Mouse (Mus musculus) layer of hippocampus, adult 9-11 months (tissue): ENCODE results near the gene Cdc6.
"Not testable (repeated sequence)": the region's sequence is repeated elsewhere in the genome, so short reads cannot be mapped to it uniquely, and the experiment has no call there.

Experiments used
- DNase-seq: peaks from one replicate; pipeline ENCODE4 v3.0.0; 2022

The Cdc6 gene

GRCm38 (mm10) chr11:98910415-98910814 lies 2.8 kb downstream of the Cdc6 start:
- DNase-seq: no peak

- no peak for DNase-seq
Measured at GRCm38 (mm10) chr11:98911498-98911897, 3.9 kb downstream of the Cdc6 start.

GRCm38 (mm10) chr11:98914196-98914595 lies 6.6 kb downstream of the Cdc6 start:
- DNase-seq: no peak

GRCm38 (mm10) chr11:98916376-98916775 lies 8.8 kb downstream of the Cdc6 start:
- DNase-seq: not testable (repeated sequence)

GRCm38 (mm10) chr11:98917428-98918005 lies 9.9 kb downstream of the Cdc6 start:
- no peak for DNase-seq

- DNase-seq: no peak
Measured at GRCm38 (mm10) chr11:98918231-98918630, 10.6 kb downstream of the Cdc6 start.

- no peak for DNase-seq
Measured at GRCm38 (mm10) chr11:98919009-98919408, 11.4 kb downstream of the Cdc6 start.

- not testable (repeated sequence) for DNase-seq
Measured at GRCm38 (mm10) chr11:98921813-98922212, 14.2 kb downstream of the Cdc6 start.

GRCm38 (mm10) chr11:98922307-98922706 lies 14.7 kb downstream of the Cdc6 start:
- DNase-seq: not testable (repeated sequence)

- DNase-seq: not testable (repeated sequence)
Measured at GRCm38 (mm10) chr11:98922851-98923711, 15.5 kb downstream of the Cdc6 start.

- no peak for DNase-seq
Measured at GRCm38 (mm10) chr11:98924633-98925175, 17.1 kb downstream of the Cdc6 start.

GRCm38 (mm10) chr11:98925265-98925721 lies 17.7 kb downstream of the Cdc6 start:
- no peak for DNase-seq

- DNase-seq: no peak
Measured at GRCm38 (mm10) chr11:98925868-98926311, 18.3 kb downstream of the Cdc6 start.

- DNase-seq: no peak
Measured at GRCm38 (mm10) chr11:98926553-98926952, 19.0 kb downstream of the Cdc6 start.

- DNase-seq: no peak
Measured at GRCm38 (mm10) chr11:98927438-98928076, 20.0 kb downstream of the Cdc6 start, which contains the start of gene Rara. Gene Rara, plus strand, starts transcription at chr11:98927818.

- no peak for DNase-seq
Measured at GRCm38 (mm10) chr11:98928186-98928893, 20.7 kb downstream of the Cdc6 start.

GRCm38 (mm10) chr11:98929503-98929902 lies 21.9 kb downstream of the Cdc6 start:
- DNase-seq: no peak

GRCm38 (mm10) chr11:98930127-98930601 lies 22.6 kb downstream of the Cdc6 start:
- no peak for DNase-seq

GRCm38 (mm10) chr11:98930773-98931512 lies 23.3 kb downstream of the Cdc6 start:
- DNase-seq: no peak

GRCm38 (mm10) chr11:98931513-98932292 lies 24.1 kb downstream of the Cdc6 start:
- no peak for DNase-seq
